Mouse (Mus musculus): ENCODE results near the gene Cd44. TPM values are rescaled to one million over a fixed set of nuclear protein-coding genes. Genes with fewer than 3 reads are reported as not detected.

The Cd44 gene
- polyA plus RNA-seq, 1 experiment from 2014 or later: 19.4 TPM

DNA sequence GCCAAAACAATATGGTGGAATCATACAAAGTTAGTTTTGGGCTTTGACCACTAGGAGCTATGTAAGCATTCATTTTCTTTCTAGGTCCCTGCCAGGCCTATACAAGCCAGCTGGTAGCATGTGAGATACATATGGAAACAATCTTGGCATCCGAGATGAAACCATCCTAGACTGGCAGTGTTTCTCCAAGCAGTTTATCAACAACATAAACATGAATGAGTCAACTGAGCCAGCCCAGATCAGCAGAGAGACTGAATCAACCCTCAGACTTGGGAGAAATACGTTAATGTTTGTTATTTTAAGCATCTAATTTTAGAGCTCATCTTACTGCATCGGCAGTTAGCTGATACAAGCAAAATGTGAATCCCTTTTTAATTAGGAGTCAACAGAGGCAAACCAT lies 93.8 kb downstream of the Cd44 start:
- Histone ChIP-seq H3K9ac (no peak overlapping the region), H3K9me3 (no peaks in the 10 kb centered on the region), H3K4me3 (replicated peaks) (no peak overlapping the region), H3K27me3 (replicated peaks) (no peaks in the 10 kb centered on the region), H3K36me3 (no peaks in the 10 kb centered on the region), H3K4me1 (0 out of 2 replicates have a peak, but pooled peaks cover 2% of the 10 kb centered on the region), H3K27ac (no peak overlapping the region), H3K4me2 (no peak overlapping the region)
- 51% methylated on average over 3 of the region's 3 CpGs for WGBS
- ATAC-seq (ENCODE audit: insufficient read depth, low FRiP score, low read depth): no peak

DNA sequence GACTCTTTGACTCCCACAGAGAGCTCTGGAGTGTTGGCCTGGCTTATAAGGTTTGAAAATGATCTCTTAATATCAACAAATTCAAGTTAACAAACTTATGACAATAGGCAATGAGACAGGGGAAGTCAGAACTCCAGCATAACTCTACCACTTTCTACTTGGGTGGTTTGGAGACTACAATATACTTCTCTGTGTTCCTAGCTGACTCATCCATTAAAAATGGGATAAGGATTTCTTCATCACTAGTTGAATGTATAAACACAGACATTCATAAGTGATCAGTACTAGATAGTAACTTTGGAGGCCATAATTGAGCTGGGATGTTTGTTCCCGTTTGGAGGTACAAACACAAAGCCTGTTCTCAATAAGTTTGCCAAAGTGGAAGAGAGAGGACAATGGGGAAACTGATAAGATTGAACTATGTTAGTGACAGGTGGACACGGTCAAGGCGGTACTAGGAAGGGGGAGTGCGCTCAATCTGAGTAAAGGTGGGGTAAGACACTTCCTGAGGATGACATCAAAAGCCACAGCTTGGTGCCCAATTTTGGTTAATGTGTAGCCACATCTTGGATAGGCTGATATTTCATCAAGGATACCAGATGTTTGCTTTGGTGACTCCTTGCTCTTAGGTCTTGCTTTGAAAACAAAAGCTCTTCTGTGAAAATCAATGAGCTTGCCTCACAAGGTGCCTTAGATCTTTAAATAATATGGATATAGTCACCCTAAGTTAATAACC lies 95.5 kb downstream of the Cd44 start:
- H3K9me3 ChIP-seq: no peaks in the 10 kb centered on the region
- no peak for ATAC-seq (ENCODE audit: insufficient read depth, low FRiP score, low read depth)
- H3K9ac ChIP-seq: no peak overlapping the region
- WGBS: 67% methylated on average over 4 of the region's 4 CpGs
- no peak overlapping the region for H3K4me2 ChIP-seq
- no peak overlapping the region for H3K27ac ChIP-seq
- no peaks in the 10 kb centered on the region for H3K27me3 ChIP-seq (replicated peaks)
- no peak overlapping the region for H3K4me3 ChIP-seq (replicated peaks)
- H3K36me3 ChIP-seq: no peaks in the 10 kb centered on the region
- 0 out of 2 replicates have a peak, but pooled peaks cover 2% of the 10 kb centered on the region for H3K4me1 ChIP-seq

DNA sequence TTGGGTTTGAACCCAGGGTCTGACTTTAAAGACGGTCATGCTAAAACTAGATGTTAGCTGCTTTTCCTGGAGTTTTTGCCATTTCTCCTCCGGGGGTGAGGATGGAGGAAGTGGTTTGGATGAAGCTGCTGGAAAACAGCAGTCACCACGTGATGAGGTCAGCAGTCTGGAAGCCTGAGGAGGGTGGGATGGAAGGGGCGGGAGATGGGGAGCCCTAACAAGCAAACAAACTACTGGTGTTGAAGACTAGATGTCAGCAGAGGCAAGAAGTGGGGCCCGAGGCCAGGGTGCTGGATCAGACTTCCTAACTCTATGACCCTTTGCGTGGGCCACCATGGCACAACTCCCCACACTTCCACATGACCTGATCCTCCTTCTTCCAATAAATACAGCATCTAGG lies 96.2 kb downstream of the Cd44 start:
- no peak for ATAC-seq (ENCODE audit: insufficient read depth, low FRiP score, low read depth)
- no peaks in the 10 kb centered on the region for H3K9me3 ChIP-seq
- H3K27me3 ChIP-seq (replicated peaks): no peaks in the 10 kb centered on the region
- WGBS: 74% methylated on average over 6 of the region's 6 CpGs
- H3K9ac ChIP-seq: no peak overlapping the region
- H3K36me3 ChIP-seq: no peaks in the 10 kb centered on the region
- no peak overlapping the region for H3K27ac ChIP-seq
- H3K4me3 ChIP-seq (replicated peaks): no peak overlapping the region
- H3K4me1 ChIP-seq: 0 out of 2 replicates have a peak, but pooled peaks cover 2% of the 10 kb centered on the region
- H3K4me2 ChIP-seq: no peak overlapping the region

DNA sequence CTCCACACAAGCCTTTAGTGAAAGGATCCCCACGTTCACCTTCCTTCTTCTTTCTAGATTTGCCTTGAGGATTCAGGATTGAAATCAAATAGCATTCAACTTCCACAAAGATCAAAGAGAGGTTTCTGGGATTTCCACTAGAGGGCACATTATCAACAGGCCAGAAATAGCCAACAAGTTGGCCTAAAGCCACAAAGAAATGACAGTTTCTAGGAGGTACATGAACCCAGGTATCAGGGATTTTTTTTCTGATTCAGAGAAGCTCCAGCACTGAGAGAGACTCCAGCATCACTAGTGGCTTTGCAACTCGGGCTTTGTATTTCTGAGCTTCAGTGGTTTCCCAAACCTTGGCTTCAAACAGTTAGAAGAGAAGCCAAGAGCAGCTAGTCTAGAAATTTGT lies 97.4 kb downstream of the Cd44 start:
- no peaks in the 10 kb centered on the region for H3K36me3 ChIP-seq
- no peaks in the 10 kb centered on the region for H3K27me3 ChIP-seq (replicated peaks)
- no peaks in the 10 kb centered on the region for H3K9me3 ChIP-seq
- WGBS: 37% methylated on average over 2 of the region's 2 CpGs
- H3K27ac ChIP-seq: no peak overlapping the region
- no peak for ATAC-seq (ENCODE audit: insufficient read depth, low FRiP score, low read depth)
- H3K4me2 ChIP-seq: no peak overlapping the region
- H3K4me3 ChIP-seq (replicated peaks): no peak overlapping the region
- H3K4me1 ChIP-seq: no peaks in the 10 kb centered on the region
- no peak overlapping the region for H3K9ac ChIP-seq

DNA sequence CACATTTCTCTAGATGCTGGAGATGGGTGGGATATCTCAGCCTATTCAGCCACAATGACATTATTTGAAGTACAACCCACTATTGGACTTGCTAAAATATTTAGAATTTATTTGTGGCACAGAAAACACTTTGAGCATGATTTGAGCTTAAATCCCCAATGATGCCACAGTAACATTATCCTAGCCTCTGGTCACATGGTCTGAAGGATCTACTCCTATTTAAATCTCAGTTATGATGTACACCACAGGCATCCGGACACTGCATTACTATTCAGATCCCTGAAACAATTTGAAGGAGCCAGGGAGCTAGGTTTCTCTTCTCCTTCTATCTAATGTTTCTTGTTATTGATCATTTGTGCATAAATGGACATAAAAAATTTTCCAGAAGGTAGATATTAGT lies 99.6 kb downstream of the Cd44 start:
- H3K4me3 ChIP-seq (replicated peaks): no peak overlapping the region
- WGBS: 83% methylated on average over 1 of the region's 1 CpGs
- no peak for ATAC-seq (ENCODE audit: insufficient read depth, low FRiP score, low read depth)

DNA sequence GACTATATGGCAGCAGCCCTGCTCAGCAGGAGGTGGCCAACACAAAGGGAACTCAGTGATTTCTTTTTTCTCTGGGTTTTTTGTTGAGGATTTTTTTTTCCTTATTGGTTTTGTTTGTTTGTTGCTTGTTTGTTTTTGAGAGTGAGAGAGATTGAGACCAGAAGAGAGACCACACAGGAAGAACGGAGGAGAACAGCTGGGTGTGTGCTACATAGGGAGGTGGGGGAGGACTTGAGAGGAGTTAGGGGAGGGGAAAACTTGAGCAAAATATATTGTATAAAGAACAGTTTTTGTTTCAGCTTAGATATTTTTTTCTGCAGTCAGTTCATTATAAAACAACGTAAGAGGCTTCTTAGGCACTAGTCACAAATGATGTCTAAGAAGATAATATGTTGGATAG lies 103.3 kb downstream of the Cd44 start:
- H3K9me3 ChIP-seq: no peaks in the 10 kb centered on the region
- H3K9ac ChIP-seq: no peak overlapping the region
- H3K4me3 ChIP-seq (replicated peaks): no peak overlapping the region
- H3K36me3 ChIP-seq: no peaks in the 10 kb centered on the region
- H3K4me2 ChIP-seq: no peak overlapping the region
- H3K27ac ChIP-seq: no peak overlapping the region
- H3K27me3 ChIP-seq (replicated peaks): no peaks in the 10 kb centered on the region
- no peak for ATAC-seq (ENCODE audit: insufficient read depth, low FRiP score, low read depth)
- 55% methylated on average over 2 of the region's 2 CpGs for WGBS
- no peaks in the 10 kb centered on the region for H3K4me1 ChIP-seq

More for the DNA sequence above, 99.6 kb downstream of the Cd44 start:
- Histone ChIP-seq H3K4me1 (no peaks in the 10 kb centered on the region), H3K27ac (no peak overlapping the region), H3K27me3 (replicated peaks) (no peaks in the 10 kb centered on the region), H3K9ac (no peak overlapping the region), H3K4me2 (no peak overlapping the region), H3K36me3 (no peaks in the 10 kb centered on the region), H3K9me3 (no peaks in the 10 kb centered on the region)

DNA sequence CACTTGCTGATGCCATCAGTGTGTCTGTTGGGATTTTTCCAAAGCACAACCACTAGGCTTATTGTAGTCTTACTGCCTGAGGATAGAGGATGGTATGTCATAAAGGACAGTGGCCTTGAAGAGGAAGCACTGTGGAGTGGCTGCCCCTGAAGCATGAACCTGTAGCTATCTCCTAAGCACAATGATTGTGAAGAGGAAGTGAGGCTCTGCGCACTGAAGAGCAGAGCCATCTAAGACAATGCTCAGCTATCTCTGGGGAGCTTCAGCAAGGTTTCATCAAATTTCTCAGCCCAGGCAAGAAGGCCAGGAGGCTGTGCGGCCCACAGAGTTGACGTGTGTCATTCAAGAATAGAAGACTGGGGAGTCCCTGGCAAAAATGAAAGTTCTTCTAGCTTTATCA lies 106.4 kb downstream of the Cd44 start:
- ATAC-seq (ENCODE audit: insufficient read depth, low FRiP score, low read depth): no peak
- WGBS: 82% methylated on average over 3 of the region's 3 CpGs
- no peak overlapping the region for H3K27ac ChIP-seq

GRCm38 (mm10) chr2:102792804-102793203 lies 108.7 kb downstream of the Cd44 start:
- Histone ChIP-seq H3K9me3 (no peaks in the 10 kb centered on the region), H3K4me1 (no peaks in the 10 kb centered on the region), H3K9ac (no peak overlapping the region), H3K4me2 (no peak overlapping the region), H3K36me3 (no peaks in the 10 kb centered on the region), H3K27ac (no peak overlapping the region), H3K27me3 (replicated peaks) (no peaks in the 10 kb centered on the region), H3K4me3 (replicated peaks) (no peak overlapping the region)
- WGBS: 87% methylated on average over 6 of the region's 6 CpGs
- no peak for ATAC-seq (ENCODE audit: insufficient read depth, low FRiP score, low read depth)

More for the DNA sequence above, 106.4 kb downstream of the Cd44 start:
- Histone ChIP-seq H3K9me3 (no peaks in the 10 kb centered on the region), H3K4me2 (no peak overlapping the region), H3K27me3 (replicated peaks) (no peaks in the 10 kb centered on the region), H3K4me1 (no peaks in the 10 kb centered on the region), H3K4me3 (replicated peaks) (no peak overlapping the region), H3K9ac (no peak overlapping the region), H3K36me3 (no peaks in the 10 kb centered on the region)

- 67% methylated on average over 2 of the region's 2 CpGs for WGBS
- no peaks in the 10 kb centered on the region for H3K36me3 ChIP-seq
- no peaks in the 10 kb centered on the region for H3K9me3 ChIP-seq
- no peak overlapping the region for H3K27ac ChIP-seq
- no peak overlapping the region for H3K4me2 ChIP-seq
- no peaks in the 10 kb centered on the region for H3K27me3 ChIP-seq (replicated peaks)
- H3K4me3 ChIP-seq (replicated peaks): no peak overlapping the region
- no peak overlapping the region for H3K9ac ChIP-seq
- no peak for ATAC-seq (ENCODE audit: insufficient read depth, low FRiP score, low read depth)
- no peaks in the 10 kb centered on the region for H3K4me1 ChIP-seq
Observed at GRCm38 (mm10) chr2:102791641-102792040, 109.8 kb downstream of the Cd44 start.

GRCm38 (mm10) chr2:102785696-102786095 lies 115.8 kb downstream of the Cd44 start:
- no peaks in the 10 kb centered on the region for H3K4me1 ChIP-seq
- no peaks in the 10 kb centered on the region for H3K36me3 ChIP-seq
- WGBS: 51% methylated on average over 4 of the region's 4 CpGs
- no peaks in the 10 kb centered on the region for H3K9me3 ChIP-seq
- no peak overlapping the region for H3K4me2 ChIP-seq
- no peaks in the 10 kb centered on the region for H3K27me3 ChIP-seq (replicated peaks)
- no peak overlapping the region for H3K4me3 ChIP-seq (replicated peaks)
- no peak overlapping the region for H3K27ac ChIP-seq
- H3K9ac ChIP-seq: no peak overlapping the region
- ATAC-seq (ENCODE audit: insufficient read depth, low FRiP score, low read depth): no peak

- H3K27me3 ChIP-seq (replicated peaks): no peaks in the 10 kb centered on the region
- H3K4me1 ChIP-seq: no peaks in the 10 kb centered on the region
- WGBS: 80% methylated on average over 7 of the region's 7 CpGs
- no peak overlapping the region for H3K9ac ChIP-seq
- no peaks in the 10 kb centered on the region for H3K9me3 ChIP-seq
- no peak for ATAC-seq (ENCODE audit: insufficient read depth, low FRiP score, low read depth)
- H3K36me3 ChIP-seq: no peaks in the 10 kb centered on the region
- no peak overlapping the region for H3K4me2 ChIP-seq
- H3K4me3 ChIP-seq (replicated peaks): no peak overlapping the region
- no peak overlapping the region for H3K27ac ChIP-seq
Observed at GRCm38 (mm10) chr2:102782751-102783150, 118.7 kb downstream of the Cd44 start.

DNA sequence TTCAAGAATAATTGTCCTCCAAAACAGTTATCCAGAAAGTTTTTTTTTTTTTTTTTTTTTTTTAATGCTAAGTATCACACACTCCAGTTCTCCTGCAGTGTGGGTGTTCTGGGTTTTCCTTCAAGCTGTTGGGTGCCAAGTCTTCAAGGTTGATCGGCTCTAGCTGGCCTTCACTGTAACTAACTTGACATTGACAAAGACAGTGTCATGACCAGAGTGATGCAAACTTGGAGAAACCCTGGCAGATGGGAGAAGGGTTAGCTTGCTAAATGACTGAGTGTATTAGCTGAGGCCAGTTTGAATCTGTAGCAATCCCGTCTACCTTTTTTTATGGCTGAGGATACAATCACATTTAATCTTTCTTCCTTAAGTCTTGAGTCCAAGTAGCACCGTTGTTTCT lies 123.3 kb downstream of the Cd44 start:
- H3K27ac ChIP-seq: no peak overlapping the region
- H3K9ac ChIP-seq: no peak overlapping the region
- H3K9me3 ChIP-seq: no peaks in the 10 kb centered on the region
- H3K36me3 ChIP-seq: no peaks in the 10 kb centered on the region
- H3K4me2 ChIP-seq: no peak overlapping the region
- H3K4me1 ChIP-seq: no peaks in the 10 kb centered on the region
- no peak for ATAC-seq (ENCODE audit: insufficient read depth, low FRiP score, low read depth)
- WGBS: 78% methylated on average over 3 of the region's 3 CpGs
- H3K4me3 ChIP-seq (replicated peaks): no peak overlapping the region
- H3K27me3 ChIP-seq (replicated peaks): no peaks in the 10 kb centered on the region

DNA sequence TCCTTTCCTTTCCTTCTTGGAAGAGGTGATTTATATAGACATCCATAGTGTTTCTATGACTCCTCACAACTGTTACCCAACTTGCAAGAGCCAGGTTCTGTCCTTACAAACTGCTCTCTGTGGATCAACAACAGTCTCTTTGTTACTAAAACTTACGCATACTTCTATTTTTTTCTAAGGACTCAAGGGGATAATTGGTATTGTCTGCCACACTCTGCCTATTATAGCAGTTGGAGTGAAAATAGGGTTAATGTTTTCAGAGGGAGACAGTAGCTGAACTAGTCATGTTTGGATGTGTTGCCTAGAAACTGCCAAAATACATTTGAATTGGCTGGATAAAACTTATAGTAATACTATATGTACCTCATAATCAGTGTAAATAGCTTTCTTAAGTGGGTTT lies 125.9 kb downstream of the Cd44 start:
- Histone ChIP-seq H3K4me2 (no peak overlapping the region), H3K9ac (no peak overlapping the region), H3K27me3 (replicated peaks) (no peaks in the 10 kb centered on the region), H3K9me3 (no peaks in the 10 kb centered on the region), H3K4me1 (no peaks in the 10 kb centered on the region), H3K4me3 (replicated peaks) (no peak overlapping the region), H3K27ac (no peak overlapping the region), H3K36me3 (no peaks in the 10 kb centered on the region)
- WGBS: 75% methylated on average over 1 of the region's 1 CpGs
- ATAC-seq (ENCODE audit: insufficient read depth, low FRiP score, low read depth): no peak

All from stomach, embryonic 15.5 days (tissue).